Mouse (Mus musculus) mouse trophoblast stem cell (cell line): ENCODE measurements at regions not wholly inside any gene's neighbourhood (a gene's known extent, or its start where the extent isn't known, plus 50 kb on each side); places are given as distances from the start of the nearest gene placed in this dataset.

ENCODE experiments used
- in situ Hi-C, 2 experiments: fragments of 300-500 bp; cut with MseI, MboI; formaldehyde crosslinking; loops; 2 replicates in 1 of 2; 3 replicates in 1 of 2; pipeline ENCODE4 v1.15.1; 2025

GRCm38 (mm10) chr6:94911836-94912235, 205.2 kb upstream of the Kbtbd8 start:
- in situ Hi-C loops = no loop called here

GRCm38 (mm10) chr6:94911374-94911773, 205.7 kb upstream of the Kbtbd8 start:
- in situ Hi-C loops = no loop called here

GRCm38 (mm10) chr6:94900862-94901261, 200.9 kb upstream of the Lrig1 start:
- in situ Hi-C loops = no loop called here

GRCm38 (mm10) chr6:94898881-94899280, 198.9 kb upstream of the Lrig1 start:
- in situ Hi-C loops = no loop called here

GRCm38 (mm10) chr6:94890165-94890564, 190.2 kb upstream of the Lrig1 start:
- in situ Hi-C loops = no loop called here

GRCm38 (mm10) chr6:94889271-94889670, 189.3 kb upstream of the Lrig1 start:
- in situ Hi-C loops = no loop called here

- in situ Hi-C loops = no loop called here
Observed at GRCm38 (mm10) chr6:94881139-94881538, 181.2 kb upstream of the Lrig1 start.

GRCm38 (mm10) chr6:94875841-94876240, 175.9 kb upstream of the Lrig1 start:
- in situ Hi-C loops = no loop called here

GRCm38 (mm10) chr6:94875065-94875464, 175.1 kb upstream of the Lrig1 start:
- in situ Hi-C loops = no loop called here

GRCm38 (mm10) chr6:94874415-94874814, 174.5 kb upstream of the Lrig1 start:
- in situ Hi-C loops = no loop called here

GRCm38 (mm10) chr6:94867952-94868351, 168.0 kb upstream of the Lrig1 start:
- in situ Hi-C loops = no loop called here

GRCm38 (mm10) chr6:94865498-94865897, 165.5 kb upstream of the Lrig1 start:
- in situ Hi-C loops = no loop called here

- in situ Hi-C loops = no loop called here
Observed at GRCm38 (mm10) chr6:94858121-94858621, 158.2 kb upstream of the Lrig1 start.

- in situ Hi-C loops = no loop called here
Observed at GRCm38 (mm10) chr6:94850121-94850520, 150.2 kb upstream of the Lrig1 start.

GRCm38 (mm10) chr6:94849533-94849932, 149.6 kb upstream of the Lrig1 start:
- in situ Hi-C loops = no loop called here

GRCm38 (mm10) chr6:94848437-94848836, 148.5 kb upstream of the Lrig1 start:
- in situ Hi-C loops = no loop called here

- in situ Hi-C loops = no loop called here
Observed at GRCm38 (mm10) chr6:94845821-94846220, 145.9 kb upstream of the Lrig1 start.

GRCm38 (mm10) chr6:94842856-94843255, 142.9 kb upstream of the Lrig1 start:
- in situ Hi-C loops = no loop called here

GRCm38 (mm10) chr6:94841881-94842280, 141.9 kb upstream of the Lrig1 start:
- in situ Hi-C loops = no loop called here

- in situ Hi-C loops = no loop called here
Observed at GRCm38 (mm10) chr6:94835742-94836141, 135.8 kb upstream of the Lrig1 start.

- in situ Hi-C loops = no loop called here
Observed at GRCm38 (mm10) chr6:94834551-94834950, 134.6 kb upstream of the Lrig1 start.

GRCm38 (mm10) chr6:94830801-94831200, 130.8 kb upstream of the Lrig1 start:
- in situ Hi-C loops = no loop called here

- in situ Hi-C loops = no loop called here
Observed at GRCm38 (mm10) chr6:94829246-94829645, 129.3 kb upstream of the Lrig1 start.

GRCm38 (mm10) chr6:94826656-94827055, 126.7 kb upstream of the Lrig1 start:
- in situ Hi-C loops = no loop called here
